Mouse (Mus musculus): ENCODE results near the gene A3galt2.

A3galt2 gene

GRCm38 (mm10) chr4:128727721-128728430, 27.3 kb upstream of the A3galt2 start:
- DNase-seq (ENCODE audit: low read depth, low spot score), result peak; percentile 76

- DNase-seq (ENCODE audit: low read depth, low spot score), result peak; percentile 71
Observed at GRCm38 (mm10) chr4:128728431-128728851, 26.7 kb upstream of the A3galt2 start.

- peak; percentile 52 for DNase-seq (ENCODE audit: low read depth, low spot score)
Observed at GRCm38 (mm10) chr4:128729033-128729708, 26.0 kb upstream of the A3galt2 start.

GRCm38 (mm10) chr4:128729709-128730037, 25.5 kb upstream of the A3galt2 start:
- DNase-seq (ENCODE audit: low read depth, low spot score), result peak; percentile 51

- DNase-seq (ENCODE audit: low read depth, low spot score), result no peak
Observed at GRCm38 (mm10) chr4:128730271-128730670, 24.9 kb upstream of the A3galt2 start.

GRCm38 (mm10) chr4:128732794-128733193, 22.4 kb upstream of the A3galt2 start:
- no peak for DNase-seq (ENCODE audit: low read depth, low spot score)

- DNase-seq (ENCODE audit: low read depth, low spot score), result peak; percentile 72
Observed at GRCm38 (mm10) chr4:128733496-128733895, 21.7 kb upstream of the A3galt2 start.

GRCm38 (mm10) chr4:128734217-128734616, 20.9 kb upstream of the A3galt2 start:
- DNase-seq (ENCODE audit: low read depth, low spot score), result no peak

GRCm38 (mm10) chr4:128734721-128735671, 20.2 kb upstream of the A3galt2 start:
- peak; percentile 93 for DNase-seq (ENCODE audit: low read depth, low spot score)

GRCm38 (mm10) chr4:128737137-128737589, 18.0 kb upstream of the A3galt2 start:
- DNase-seq (ENCODE audit: low read depth, low spot score), result peak; percentile 50

- peak; percentile 47 for DNase-seq (ENCODE audit: low read depth, low spot score)
Observed at GRCm38 (mm10) chr4:128737825-128738610, 17.1 kb upstream of the A3galt2 start.

- DNase-seq (ENCODE audit: low read depth, low spot score), result no peak
Observed at GRCm38 (mm10) chr4:128740878-128741277, 14.3 kb upstream of the A3galt2 start.

- no peak for DNase-seq (ENCODE audit: low read depth, low spot score)
Observed at GRCm38 (mm10) chr4:128741906-128742305, 13.3 kb upstream of the A3galt2 start.

GRCm38 (mm10) chr4:128742379-128742970, 12.7 kb upstream of the A3galt2 start:
- no peak for DNase-seq (ENCODE audit: low read depth, low spot score)

- DNase-seq (ENCODE audit: low read depth, low spot score), result no peak
Observed at GRCm38 (mm10) chr4:128743031-128743626, 12.0 kb upstream of the A3galt2 start.

GRCm38 (mm10) chr4:128745160-128745559, 10.0 kb upstream of the A3galt2 start:
- no peak for DNase-seq (ENCODE audit: low read depth, low spot score)

GRCm38 (mm10) chr4:128747614-128748270, 7.4 kb upstream of the A3galt2 start:
- DNase-seq (ENCODE audit: low read depth, low spot score), result no peak

GRCm38 (mm10) chr4:128748309-128748708, 6.9 kb upstream of the A3galt2 start:
- no peak for DNase-seq (ENCODE audit: low read depth, low spot score)

- DNase-seq (ENCODE audit: low read depth, low spot score), result no peak
Observed at GRCm38 (mm10) chr4:128751006-128751405, 4.2 kb upstream of the A3galt2 start.
